Mouse (Mus musculus): ENCODE data around the gene Ric8b.

Ric8b gene

DNA sequence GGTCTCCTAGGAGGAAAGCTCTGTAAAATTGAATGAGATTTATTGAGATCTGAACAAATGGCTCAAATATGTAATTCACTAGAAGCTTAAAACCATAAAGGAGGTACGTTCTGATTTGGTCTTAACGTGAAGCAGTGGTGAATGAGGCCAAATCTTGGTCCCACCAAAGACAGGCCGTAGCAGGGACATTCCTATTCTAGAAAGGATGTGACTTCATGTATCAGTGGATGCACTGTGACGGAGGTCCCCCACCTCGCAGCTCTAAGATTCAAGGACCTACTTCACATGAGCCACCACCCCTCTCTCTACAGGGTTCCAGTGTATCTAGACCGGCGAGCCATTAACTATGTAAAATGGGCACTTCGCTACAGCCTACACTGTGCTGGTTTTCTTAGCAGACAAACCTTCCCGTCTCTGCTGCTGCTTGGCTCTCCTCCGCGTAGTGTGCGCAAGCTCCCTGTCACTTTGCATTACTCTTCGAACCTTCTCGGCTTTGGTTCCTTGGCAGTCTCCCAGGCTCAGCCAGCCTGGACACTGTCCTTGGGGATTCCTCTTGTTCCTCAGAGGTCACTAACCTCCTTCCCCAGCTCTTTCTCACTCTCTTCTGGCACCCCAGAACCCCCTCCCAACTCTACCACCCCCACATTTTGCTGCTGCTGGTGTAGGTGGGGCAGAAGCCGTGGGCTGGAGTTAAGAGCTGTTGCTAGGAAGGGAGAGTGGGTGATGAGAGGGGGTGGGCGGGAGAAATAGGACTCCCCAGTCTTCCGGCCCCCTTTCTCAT, 8.2 kb upstream of the Ric8b start:
- DNase-seq (ENCODE audit: low spot score in 2 of 2), result no peak

DNA sequence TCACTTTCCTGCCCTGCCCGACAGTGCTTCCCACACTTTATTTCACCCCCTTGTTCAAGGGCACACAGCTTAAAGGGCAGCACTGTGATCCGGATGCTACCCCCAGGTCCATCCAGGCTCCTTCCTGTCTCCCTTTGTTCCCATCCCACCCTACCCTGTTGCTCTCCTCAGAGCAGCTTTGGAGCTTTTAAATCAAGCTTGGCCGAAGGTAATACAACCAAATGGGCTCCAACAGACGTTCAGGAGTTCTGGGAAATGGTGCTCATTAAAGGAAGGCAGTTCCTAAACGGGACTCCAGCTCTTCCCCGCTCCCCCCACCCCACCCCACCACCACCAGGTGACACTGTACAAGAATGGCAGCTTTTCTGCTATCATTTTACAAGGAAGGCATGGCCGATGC, 7.2 kb upstream of the Ric8b start:
- DNase-seq (ENCODE audit: low spot score in 2 of 2), result no peak

DNA sequence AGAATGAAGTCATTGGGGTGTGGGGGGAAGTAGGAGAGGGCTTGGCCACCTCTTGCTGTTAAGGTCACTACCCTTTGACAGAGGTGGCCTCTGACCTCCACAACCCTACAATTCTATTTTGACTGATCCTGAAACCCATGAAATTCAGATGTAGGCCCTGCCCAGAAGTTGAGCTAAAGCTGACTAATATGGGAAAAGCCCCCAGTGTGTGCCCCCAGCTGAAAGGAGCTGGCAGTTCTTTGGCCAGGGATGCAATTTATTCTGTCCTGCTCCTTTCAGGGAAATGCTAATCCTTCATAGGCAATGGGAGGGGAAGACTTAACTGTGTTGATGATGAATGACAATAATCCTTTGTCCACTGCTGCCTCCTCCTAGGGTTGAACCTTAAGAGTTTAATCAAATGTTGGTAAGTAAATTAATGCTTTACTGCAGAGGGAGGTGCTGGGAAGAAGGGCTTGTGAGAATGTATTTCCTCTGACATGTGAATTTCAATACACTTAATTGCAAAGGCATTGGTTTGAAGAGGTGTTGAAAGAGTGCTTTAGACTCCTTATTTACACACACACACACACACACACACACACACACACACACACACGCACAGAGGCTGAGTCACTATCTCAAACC, 6.5 kb upstream of the Ric8b start:
- DNase-seq (ENCODE audit: low spot score in 2 of 2), result no peak

DNA sequence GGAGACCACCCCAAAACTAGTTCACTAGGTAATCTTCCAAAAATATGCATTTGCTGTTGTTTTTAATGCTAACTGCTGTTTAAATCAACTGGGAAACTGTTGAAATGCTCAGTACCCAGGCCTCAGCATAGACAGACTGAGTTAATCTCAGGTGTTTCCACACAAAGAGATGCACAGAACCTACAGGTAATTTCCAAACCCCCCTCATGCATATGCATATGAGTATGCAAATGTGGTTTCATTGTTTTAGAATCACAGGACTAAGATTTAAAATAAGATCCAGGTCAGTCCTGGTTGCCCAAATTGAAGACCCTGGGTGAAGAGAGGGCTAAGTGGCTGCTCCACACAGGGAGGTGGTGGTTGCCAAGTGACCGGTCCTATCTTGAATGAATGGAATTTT, 4.3 kb upstream of the Ric8b start:
- no peak for DNase-seq (ENCODE audit: low spot score in 2 of 2)

DNA sequence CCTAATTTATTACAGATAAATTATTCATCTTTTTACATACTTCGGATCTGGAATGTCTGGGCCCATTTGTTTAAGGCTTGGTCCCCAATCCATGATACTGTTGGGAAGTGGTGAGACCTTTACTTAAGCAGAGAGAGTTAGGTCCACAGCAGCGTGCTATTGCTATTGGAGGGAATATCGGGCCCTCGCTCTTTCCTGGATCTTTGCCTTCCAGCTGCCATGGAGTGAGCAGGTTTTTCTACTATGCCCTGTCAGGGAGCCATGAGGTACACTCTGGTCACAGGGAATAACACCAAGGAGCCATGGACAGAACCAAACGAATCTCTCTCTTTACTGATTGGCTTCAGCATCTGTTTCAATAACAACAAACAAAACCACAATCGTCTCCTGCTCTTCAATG, 1.9 kb upstream of the Ric8b start:
- DNase-seq (ENCODE audit: low spot score in 2 of 2), result no peak

DNA sequence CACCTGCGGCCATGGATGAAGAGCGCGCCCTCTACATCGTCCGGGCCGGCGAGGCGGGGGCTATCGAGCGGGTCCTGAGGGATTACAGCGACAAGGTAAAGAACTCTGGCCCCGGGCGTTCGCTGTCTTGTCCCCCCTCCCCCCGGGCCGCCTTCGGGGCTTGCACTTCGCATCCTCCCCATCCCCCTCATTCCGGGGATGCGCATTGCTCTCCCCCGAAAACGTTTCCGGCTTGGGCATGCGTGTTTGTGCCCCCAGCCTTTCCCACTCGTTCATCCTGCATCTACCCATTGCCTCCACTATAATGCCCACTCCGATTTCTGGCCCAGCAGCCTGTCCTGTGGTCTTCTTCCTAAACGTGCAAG, 297 bp downstream of the Ric8b start:
- peak; percentile 58 to 67 for DNase-seq (ENCODE audit: low spot score in 2 of 2)

DNA sequence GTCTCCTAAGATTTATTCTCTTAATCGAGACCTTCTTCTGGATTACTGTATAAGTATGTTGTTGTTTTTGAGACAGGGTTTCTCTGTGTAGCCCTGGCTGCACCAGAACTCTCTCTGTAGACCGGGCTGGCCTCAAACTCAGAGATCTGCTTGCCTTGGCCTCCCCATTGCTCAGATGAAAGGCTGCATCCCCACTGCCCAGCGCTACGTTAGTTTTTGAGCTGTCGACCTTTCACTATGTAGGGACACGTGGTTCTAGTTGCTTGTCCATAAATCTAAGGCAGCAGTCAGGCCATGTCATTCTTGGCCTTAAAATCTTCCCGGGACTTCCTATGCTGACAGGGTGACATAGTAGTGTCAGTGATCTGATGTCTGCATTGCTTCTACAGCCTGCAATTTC, 8.9 kb downstream of the Ric8b start:
- DNase-seq (ENCODE audit: low spot score in 2 of 2), result no peak

DNA sequence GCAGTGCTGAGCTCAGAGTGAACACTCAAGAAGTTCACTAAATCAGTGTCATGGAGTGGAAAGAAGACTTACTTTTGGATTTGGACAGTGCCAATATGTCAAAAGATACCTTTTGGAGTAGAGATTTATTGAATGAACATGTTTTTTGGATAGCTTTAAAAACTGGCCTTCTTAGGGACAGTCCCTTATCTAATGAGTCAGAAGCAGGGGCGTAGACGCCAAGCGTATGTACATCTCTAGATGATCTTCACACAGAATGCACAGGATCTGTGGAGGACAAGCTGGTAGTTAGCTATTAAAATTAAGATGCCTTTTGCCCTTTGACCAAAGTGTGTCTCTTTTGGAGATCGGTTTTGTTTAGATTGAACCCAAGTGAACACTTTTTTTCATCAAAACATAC, 9.5 kb downstream of the Ric8b start:
- no peak for DNase-seq (ENCODE audit: low spot score in 2 of 2)

DNA sequence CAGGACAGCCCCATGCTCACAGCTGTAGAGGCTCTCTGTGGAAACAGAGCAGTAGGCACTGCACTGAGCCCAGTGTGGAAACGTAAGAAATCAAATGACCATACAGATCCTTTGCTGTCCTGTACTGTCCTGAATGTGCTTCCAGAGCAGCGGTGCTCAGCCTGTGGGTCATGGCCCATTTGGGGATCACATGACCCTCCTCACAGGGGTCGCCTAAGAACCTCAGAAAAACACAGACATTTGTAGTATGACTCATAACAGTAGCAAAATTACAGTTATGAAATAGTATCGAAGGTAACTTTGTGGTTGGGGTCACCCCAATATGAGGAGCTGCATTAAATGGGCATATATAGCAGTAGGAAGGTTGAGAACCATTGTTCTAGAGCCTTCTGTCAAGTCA, 11.0 kb downstream of the Ric8b start:
- no peak for DNase-seq (ENCODE audit: low spot score in 2 of 2)

DNA sequence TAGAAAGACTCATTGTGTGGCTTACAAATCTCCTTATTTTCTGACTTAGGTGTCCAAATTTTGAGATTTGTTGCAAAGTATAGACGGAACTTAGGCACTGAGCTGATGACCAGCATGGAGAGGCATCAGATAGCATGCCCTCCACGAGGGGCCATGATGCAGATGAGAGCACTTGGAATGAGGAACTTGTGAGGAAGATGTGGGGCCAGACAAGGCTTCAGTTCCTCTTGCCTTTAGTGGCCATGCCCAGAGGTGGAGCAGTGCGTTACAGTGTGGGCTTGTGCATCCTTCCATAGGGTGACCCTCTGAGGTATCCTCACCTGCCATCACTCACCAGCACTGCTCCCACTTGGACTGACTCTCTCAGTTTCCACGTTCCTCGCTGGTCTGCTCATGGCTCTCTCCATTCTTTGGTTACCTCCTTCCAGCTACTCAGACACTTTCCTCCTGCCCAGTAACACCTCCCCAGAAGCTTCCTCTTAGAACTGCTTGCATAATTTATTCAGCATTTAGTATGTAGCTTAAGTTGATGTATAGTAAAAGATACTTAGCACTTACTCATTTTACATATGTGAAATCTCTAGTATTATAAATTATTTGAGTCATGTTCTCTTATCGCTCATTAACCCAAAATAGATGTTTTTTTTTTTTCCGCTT, 18.3 kb downstream of the Ric8b start:
- no peak for DNase-seq (ENCODE audit: low spot score in 2 of 2)

DNA sequence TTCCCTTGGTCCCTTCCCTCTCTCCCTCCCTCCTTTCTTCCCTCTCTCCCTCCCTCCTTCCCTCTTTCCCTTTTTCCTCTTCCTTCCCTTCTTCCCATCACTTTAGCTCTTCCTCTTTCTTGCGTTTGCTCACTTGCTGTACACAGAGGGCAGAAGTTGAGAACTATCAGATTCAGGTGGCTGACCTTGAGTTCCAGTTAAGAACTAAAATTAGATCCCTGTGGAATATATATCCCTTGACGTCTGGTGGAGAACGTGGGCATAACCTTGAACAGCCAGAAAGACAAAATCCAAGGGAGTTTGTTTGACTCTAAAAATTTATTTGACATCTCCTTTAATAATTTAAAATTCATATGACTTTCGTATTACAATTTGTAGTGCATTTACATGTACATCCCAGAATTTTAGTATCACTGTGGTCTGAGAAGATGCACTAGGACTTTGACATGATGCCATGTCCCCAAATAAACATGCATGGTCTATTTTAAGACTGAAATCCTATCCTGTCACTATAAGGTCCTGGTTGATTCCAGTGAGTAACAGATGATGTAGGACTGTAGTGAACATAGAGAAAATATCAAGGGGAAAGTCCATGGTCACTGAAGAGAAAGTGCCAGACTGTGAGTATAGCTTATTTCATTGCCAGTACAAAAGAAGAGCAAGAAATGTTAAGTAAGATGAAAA, 19.6 kb downstream of the Ric8b start:
- DNase-seq (ENCODE audit: low spot score in 2 of 2), result no peak

DNA sequence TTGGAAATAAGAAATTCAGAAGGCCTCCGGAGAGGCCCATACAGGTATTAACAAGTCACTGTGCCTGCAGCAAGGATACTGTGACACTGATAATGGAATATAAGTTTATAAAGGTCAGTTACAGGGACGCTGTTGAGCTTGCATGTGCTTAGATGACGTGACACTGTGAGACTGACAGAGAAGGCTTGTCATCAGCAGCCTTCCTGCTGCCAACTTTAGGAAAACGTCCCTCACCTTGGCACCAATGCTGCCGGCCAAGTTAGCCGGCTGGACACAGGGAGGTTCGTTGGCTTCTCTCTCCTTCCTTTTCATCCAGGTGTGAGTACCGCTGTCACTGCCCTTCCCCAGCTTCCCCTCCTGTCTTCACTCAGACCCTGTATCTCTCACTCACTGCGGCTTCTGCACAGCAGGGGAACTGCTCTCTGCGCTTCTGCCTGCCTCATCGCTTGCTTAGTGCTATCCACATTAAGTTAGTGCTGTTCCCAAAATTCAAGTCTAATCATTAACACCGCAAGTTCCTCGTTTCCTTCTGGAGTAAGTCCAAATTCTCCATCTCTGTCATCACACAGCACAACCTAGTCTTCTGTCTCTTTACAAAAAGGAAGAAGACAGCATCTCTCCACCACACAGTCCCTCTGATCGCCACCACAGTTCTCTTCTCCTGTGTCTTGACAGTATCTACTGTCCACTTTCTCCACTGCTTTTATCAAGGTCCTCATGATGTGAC, 20.8 kb downstream of the Ric8b start:
- no peak for DNase-seq (ENCODE audit: low spot score in 2 of 2)

DNA sequence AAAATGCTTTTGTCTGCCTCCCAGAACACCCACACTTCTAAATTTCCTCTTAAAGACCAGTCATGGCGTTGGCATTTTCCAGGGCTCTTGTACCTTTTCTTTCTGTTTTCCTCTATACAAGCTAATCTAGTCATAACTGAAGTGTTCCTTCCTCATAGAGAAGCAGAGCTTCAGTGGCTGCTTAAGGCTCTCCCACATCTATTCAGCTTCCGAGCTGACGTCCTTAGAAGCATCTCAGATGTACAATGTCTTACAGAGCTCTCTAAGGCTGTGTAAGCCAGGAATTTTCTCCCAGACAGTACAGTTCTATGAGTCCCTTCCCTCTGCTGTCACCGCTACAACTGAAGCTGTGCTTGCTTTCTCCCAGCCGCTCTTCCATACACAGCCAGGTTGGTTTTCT, 21.5 kb downstream of the Ric8b start:
- DNase-seq (ENCODE audit: low spot score in 2 of 2), result no peak

DNA sequence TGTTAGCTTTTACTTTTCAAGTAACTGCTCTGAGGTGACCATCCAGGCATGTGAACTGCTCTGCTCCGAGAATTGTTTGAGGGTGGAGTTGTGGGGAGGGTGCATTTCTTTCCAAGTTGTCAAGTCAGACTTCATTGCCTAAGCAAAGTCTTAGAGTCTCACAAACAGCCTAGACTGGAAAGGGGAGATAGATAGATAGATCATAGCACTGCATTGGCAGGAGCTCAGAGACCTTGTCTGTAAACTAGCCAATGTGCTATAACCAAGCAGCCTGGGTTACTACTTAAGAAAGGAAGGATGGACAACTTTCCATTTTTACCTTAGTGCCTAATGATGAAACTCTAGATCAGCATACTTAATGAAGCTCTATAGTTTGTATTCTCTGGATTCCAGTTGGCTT, 22.9 kb downstream of the Ric8b start:
- DNase-seq (ENCODE audit: low spot score in 2 of 2), result no peak

DNA sequence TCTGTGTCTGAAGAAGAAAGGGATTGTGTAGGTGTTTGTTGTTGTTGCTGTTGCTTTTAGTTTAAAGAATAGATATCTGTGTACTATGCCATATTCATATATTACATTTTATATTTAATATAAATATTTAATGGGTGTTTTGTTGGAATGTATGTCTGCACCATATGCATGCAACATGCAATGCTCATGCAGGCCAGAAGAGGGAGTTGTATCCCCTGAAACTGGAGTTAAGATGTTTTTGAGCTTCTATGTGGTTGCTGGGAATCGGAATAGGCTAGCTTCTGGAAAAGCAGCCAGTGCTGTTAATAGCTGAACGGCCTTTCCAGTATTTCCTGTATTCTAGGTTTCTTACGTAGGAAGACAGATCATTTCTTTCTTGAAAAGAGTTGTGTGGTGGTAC, 28.3 kb downstream of the Ric8b start:
- DNase-seq (ENCODE audit: low spot score in 2 of 2), result no peak

DNA sequence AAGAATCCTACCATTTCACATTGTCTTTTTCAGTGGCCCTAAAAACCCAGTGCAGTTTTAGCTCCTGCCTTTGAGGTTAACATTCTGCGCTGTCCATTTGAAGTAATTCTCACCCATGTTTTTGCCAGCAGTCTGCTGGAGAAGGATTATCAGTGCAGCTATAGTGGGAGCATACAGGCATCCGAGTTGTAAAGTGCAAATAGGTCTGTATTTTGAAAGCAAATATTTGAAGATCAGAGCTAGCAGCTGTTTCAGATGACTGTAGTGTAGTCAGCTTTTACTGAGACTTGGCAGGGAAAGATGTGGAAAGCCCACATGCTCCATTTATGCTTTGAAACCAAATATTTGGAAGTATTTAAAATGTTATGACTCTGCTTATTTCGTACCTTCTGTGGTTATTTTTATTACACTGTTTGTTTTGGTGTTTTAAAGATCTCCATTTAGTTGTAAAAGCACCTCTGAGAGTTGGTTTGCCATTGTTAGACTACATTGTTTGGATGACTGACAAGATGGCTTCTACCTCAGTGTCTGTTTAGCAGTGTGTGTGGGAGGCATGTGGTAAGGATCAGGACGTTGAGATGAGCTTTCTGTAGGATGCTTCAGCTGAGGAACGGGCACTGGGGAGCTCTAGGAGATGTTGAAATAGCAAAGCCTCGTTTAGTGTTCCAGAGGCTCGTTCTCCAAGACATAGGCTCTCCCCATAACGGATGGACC, 31.7 kb downstream of the Ric8b start:
- no peak for DNase-seq (ENCODE audit: low spot score in 2 of 2)

DNA sequence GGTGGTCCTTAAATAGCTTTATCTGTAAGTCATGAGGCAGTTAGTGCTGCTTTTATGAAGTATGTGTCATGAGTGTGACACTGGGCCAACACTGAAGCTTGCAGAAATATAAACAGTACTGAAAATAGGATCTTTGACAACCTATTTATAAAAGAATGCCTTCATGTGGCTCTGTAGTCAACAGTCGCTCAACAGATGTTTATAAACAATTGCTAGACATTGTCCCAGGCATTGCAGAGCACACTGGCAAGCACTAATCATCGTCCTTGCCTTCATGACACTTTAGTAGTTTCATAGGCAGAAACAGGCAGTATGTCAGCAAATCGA, 32.2 kb downstream of the Ric8b start:
- no peak for DNase-seq (ENCODE audit: low spot score in 2 of 2)

DNA sequence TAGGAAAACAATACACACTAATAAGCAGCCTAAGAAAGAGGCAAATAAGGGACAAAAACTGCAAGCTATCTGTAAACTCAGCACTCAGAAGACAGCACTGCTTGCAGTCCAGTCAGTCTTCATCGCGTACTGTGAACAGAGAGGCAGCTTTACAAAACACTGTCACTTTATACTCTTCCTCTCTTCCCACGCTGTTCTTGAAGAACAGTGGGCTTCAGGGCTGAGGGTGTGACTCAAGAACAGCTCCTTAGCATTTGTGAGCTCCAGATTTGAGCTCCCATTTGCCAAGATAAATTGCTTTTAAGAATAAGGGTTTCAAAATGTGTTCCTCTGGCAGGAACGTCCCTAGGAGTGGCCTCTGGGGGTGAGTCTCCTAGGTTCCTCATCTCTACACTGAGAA, 33.0 kb downstream of the Ric8b start:
- no peak for DNase-seq (ENCODE audit: low spot score in 2 of 2)

DNA sequence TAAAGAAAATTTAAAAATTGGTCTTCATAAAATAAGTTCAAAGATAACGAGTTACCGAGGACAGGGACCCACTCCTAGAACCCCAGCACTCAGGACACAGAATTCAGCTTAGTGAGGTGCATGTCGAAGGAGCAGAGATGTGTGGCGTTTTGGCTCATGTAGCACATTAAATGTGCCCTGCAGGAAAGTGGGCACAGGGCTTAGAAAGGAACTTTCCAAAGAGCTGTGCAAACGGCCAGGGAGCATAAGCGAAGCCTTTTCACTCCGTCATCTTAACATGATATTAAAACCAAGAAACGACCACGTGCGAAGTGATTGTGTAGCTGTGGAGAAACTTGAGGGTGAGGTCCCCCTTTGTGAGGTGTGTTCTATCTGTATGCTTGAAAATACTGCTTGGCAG, 36.8 kb downstream of the Ric8b start:
- no peak for DNase-seq (ENCODE audit: low spot score in 2 of 2)

DNA sequence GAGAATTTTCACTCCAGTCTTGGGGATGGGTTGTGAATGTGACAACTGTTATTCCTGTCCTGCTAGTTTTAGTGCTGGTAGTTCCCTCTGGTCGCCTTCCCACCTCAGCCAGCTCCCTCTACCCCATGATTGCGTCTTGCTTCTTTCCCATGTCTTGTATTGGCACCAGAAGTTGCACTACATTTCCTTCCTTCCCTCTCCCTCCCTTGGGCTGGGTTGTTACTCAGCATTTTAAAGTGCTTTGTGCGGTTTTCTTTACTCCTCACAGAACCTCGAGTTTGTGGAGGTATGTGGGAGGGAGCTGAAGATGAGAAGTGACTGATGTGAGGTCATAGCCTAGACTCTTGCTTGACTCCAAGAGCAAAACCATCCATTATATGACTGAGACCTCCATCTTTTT, 38.8 kb downstream of the Ric8b start:
- no peak for DNase-seq (ENCODE audit: low spot score in 2 of 2)

DNA sequence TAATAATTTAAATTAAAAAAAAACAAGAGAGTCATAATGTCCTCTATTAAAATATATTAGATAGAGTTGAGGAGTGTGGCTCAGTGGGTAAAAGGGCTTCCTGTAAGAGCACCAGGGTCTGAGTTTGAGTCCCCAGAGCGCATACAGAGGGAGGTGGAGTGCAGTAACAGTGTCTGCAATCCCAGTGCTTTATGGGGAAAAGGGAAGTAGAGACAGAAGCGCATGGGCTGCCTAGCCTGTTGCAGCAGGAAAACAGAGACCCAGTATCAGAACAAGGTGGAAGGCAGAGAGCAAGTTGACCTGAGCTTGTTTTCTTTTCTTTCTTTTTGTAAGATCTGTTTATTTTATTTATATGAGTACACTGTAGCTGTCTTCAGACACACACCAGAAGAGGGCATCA, 41.2 kb downstream of the Ric8b start:
- DNase-seq (ENCODE audit: low spot score in 2 of 2), result no peak
